Comparison of ENCODE assay signal across 8 mouse cellular contexts in genomic region chr7:28393272-28393951, GRCm38 (mm10). TPM values are rescaled to one million over a fixed set of nuclear protein-coding genes. Genes with fewer than 3 reads are reported as not detected.
A peak's percentile ranks its signal among the peaks of the same experiment; 100 is the strongest.
DNase-seq lines count a peak whose midpoint lies in the region; ATAC-seq and TF ChIP-seq lines count a peak whose summit lies in the region.

No protein-coding gene starts in this region.

- H3K4me2 ChIP-seq in hindbrain, embryonic 13.5 days, result peak overlapping the region; percentile 90
- H3K4me2 ChIP-seq in midbrain, embryonic 14.5 days (ENCODE audit: low read length), result peak overlapping the region; percentile 87

- intact Hi-C loops in left cerebral cortex, adult 2 months (cut with DNase I), result loop anchor here (2.0 to 5.0 kb wide), 3 partner anchors 43 to 209 kb away; partner anchors contain the start of genes Gmfg and Rps16
- intact Hi-C loops in left cerebral cortex, postnatal 25 days (cut with DNase I), result no loop called here
- intact Hi-C loops in gastrocnemius, postnatal 36 days (cut with DNase I), result no loop called here

- peak overlapping the region; percentile 85 for H3K4me3 ChIP-seq in left cerebral cortex, adult 2 months
- peak overlapping the region; percentile 85 for H3K4me3 ChIP-seq in brown adipose tissue, adult 24 weeks (ENCODE audit: insufficient read depth, low read depth, low read length)
- peak overlapping the region; percentile 93 for H3K4me3 ChIP-seq in hindbrain, embryonic 13.5 days
- H3K4me3 ChIP-seq in midbrain, embryonic 14.5 days (replicated peaks; ENCODE audit: low read depth, low read length), result peak overlapping the region; percentile 67

- no peaks in the 10 kb centered on the region for H3K9me3 ChIP-seq in hindbrain, embryonic 13.5 days
- no peaks in the 10 kb centered on the region for H3K9me3 ChIP-seq in midbrain, embryonic 14.5 days (ENCODE audit: control insufficient read depth, low read length)

- H3K4me1 ChIP-seq in brown adipose tissue, adult 24 weeks (ENCODE audit: control insufficient read depth, insufficient read depth, insufficient read length, low read length), result peaks cover 5% of the 10 kb centered on the region; the same call in 1 of the 2 replicates
- H3K4me1 ChIP-seq in hindbrain, embryonic 13.5 days (replicated peaks), result peaks cover 28% of the 10 kb centered on the region
- peaks cover 11% of the 10 kb centered on the region for H3K4me1 ChIP-seq in midbrain, embryonic 14.5 days (ENCODE audit: control insufficient read depth, insufficient read depth, low read length)

- no peak for ATAC-seq in hindbrain, embryonic 13.5 days (ENCODE audit: low FRiP score)
- ATAC-seq in midbrain, embryonic 14.5 days (ENCODE audit: low FRiP score, low TSS enrichment), result no peak

- H3K27me3 ChIP-seq in hindbrain, embryonic 13.5 days, result no peaks in the 10 kb centered on the region
- no peaks in the 10 kb centered on the region for H3K27me3 ChIP-seq in midbrain, embryonic 14.5 days (ENCODE audit: control insufficient read depth, insufficient read depth, low read length)

- peak overlapping the region; percentile 84 for H3K27ac ChIP-seq in left cerebral cortex, adult 2 months
- peak overlapping the region; percentile 66 for H3K27ac ChIP-seq in brown adipose tissue, adult 24 weeks (replicated peaks; ENCODE audit: low read depth, low read length)
- H3K27ac ChIP-seq in hindbrain, embryonic 13.5 days, result peak overlapping the region; percentile 86
- H3K27ac ChIP-seq in midbrain, embryonic 14.5 days (replicated peaks; ENCODE audit: low read depth, low read length), result peak overlapping the region; percentile 75

- peaks cover 57% of the 10 kb centered on the region for H3K36me3 ChIP-seq in hindbrain, embryonic 13.5 days
- peaks cover 63% of the 10 kb centered on the region for H3K36me3 ChIP-seq in midbrain, embryonic 14.5 days (ENCODE audit: control insufficient read depth, insufficient read depth, low read length)

- WGBS in hindbrain, embryonic 13.5 days, result 9% methylated on average over 22 of the region's 22 CpGs
- WGBS in midbrain, embryonic 14.5 days, result 6% methylated on average over 22 of the region's 22 CpGs

- no peak for DNase-seq in left cerebral cortex, adult 2 months (ENCODE audit: extremely low spot score in 1 of 2, low spot score in 2 of 2)
- DNase-seq in left cerebral cortex, postnatal 25 days (ENCODE audit: low spot score in 2 of 2), result no peak
- no peak for DNase-seq in midbrain, embryonic 14.5 days
- DNase-seq in gastrocnemius, postnatal 36 days, result no peak
- DNase-seq in kidney, postnatal 4 days, result no peak
- DNase-seq in left cerebral cortex, adult 8-10 months (ENCODE audit: low spot score in 2 of 2), result no peak

- H3K9ac ChIP-seq in hindbrain, embryonic 13.5 days, result peak overlapping the region; percentile 90
- H3K9ac ChIP-seq in midbrain, embryonic 14.5 days (replicated peaks; ENCODE audit: low read length), result peak overlapping the region; percentile 63

- TF ChIP-seq CTCF in left cerebral cortex, adult 2 months (IDR thresholded peaks at IDR 0.05), result no peak

RNA-seq across cellular contexts. Expression of gene Paf1, which starts 0.7 kb away (rescaled TPM):
- total RNA-seq in left cerebral cortex, adult 2 months (2021), result 10 to 100 TPM; 65.7 to 66.8 TPM
- total RNA-seq in left cerebral cortex, postnatal 25 days (2021), result 10 to 100 TPM; 62.4 to 64.0 TPM
- polyA plus RNA-seq in brown adipose tissue, adult 24 weeks (2012; ENCODE audit: insufficient read depth, insufficient read length, missing spikeins), result 50.4 and 62.6 TPM in 2 replicates
- polyA plus RNA-seq in hindbrain, embryonic 13.5 days (2015; fragmentation: Nextera tagmentation; extraction: Ambion mirVana), result 93.0 and 100 TPM in 2 replicates
- polyA plus RNA-seq in midbrain, embryonic 14.5 days (2014; fragmentation: Nextera tagmentation; extraction: Ambion mirVana), result 78.0 and 81.9 TPM in 2 replicates
- total RNA-seq in gastrocnemius, postnatal 36 days (2021), result 10 to 100 TPM; 27.0 to 27.6 TPM
- 10 to 100 TPM; 51.1 to 77.7 (median 63.9) TPM for total RNA-seq in left cerebral cortex, adult 8-10 months (2022)

RNA-seq across cellular contexts. Expression of gene Med29, which starts 0.9 kb away (rescaled TPM):
- total RNA-seq in left cerebral cortex, adult 2 months (2021), result 10 to 100 TPM; 18.1 to 18.8 TPM
- 10 to 100 TPM; 19.0 to 22.2 TPM for total RNA-seq in left cerebral cortex, postnatal 25 days (2021)
- 18.4 and 20.2 TPM in 2 replicates for polyA plus RNA-seq in brown adipose tissue, adult 24 weeks (2012; ENCODE audit: insufficient read depth, insufficient read length, missing spikeins)
- polyA plus RNA-seq in hindbrain, embryonic 13.5 days (2015; fragmentation: Nextera tagmentation; extraction: Ambion mirVana), result 43.7 and 44.8 TPM in 2 replicates
- 38.3 and 47.9 TPM in 2 replicates for polyA plus RNA-seq in midbrain, embryonic 14.5 days (2014; fragmentation: Nextera tagmentation; extraction: Ambion mirVana)
- 10 to 100 TPM; 19.1 to 22.1 TPM for total RNA-seq in gastrocnemius, postnatal 36 days (2021)
- total RNA-seq in left cerebral cortex, adult 8-10 months (2022), result 10 to 100 TPM; 13.2 to 17.4 (median 16.3) TPM

RNA-seq across cellular contexts. Expression of gene Zfp36, which starts 13.4 kb away (rescaled TPM):
- total RNA-seq in left cerebral cortex, adult 2 months (2021), result 1 to 10 TPM; 2.3 to 2.8 TPM
- total RNA-seq in left cerebral cortex, postnatal 25 days (2021), result 1 to 10 TPM; 2.2 to 2.9 TPM
- polyA plus RNA-seq in brown adipose tissue, adult 24 weeks (2012; ENCODE audit: insufficient read depth, insufficient read length, missing spikeins), result 25.1 and 70.2 TPM in 2 replicates
- 4.6 and 4.9 TPM in 2 replicates for polyA plus RNA-seq in hindbrain, embryonic 13.5 days (2015; fragmentation: Nextera tagmentation; extraction: Ambion mirVana)
- 1.8 and 3.4 TPM in 2 replicates for polyA plus RNA-seq in midbrain, embryonic 14.5 days (2014; fragmentation: Nextera tagmentation; extraction: Ambion mirVana)
- total RNA-seq in gastrocnemius, postnatal 36 days (2021), result 10 to 100 TPM in 1 of 2 experiments, 1 to 10 TPM in 1; 6.1 to 20.5 TPM
- total RNA-seq in left cerebral cortex, adult 8-10 months (2022), result 1 to 10 TPM; 2.1 to 6.1 (median 3.6) TPM

RNA-seq across cellular contexts. Expression of gene Plekhg2, which starts 21.0 kb away (rescaled TPM):
- 1 to 10 TPM; 7.1 to 7.7 TPM for total RNA-seq in left cerebral cortex, adult 2 months (2021)
- total RNA-seq in left cerebral cortex, postnatal 25 days (2021), result 1 to 10 TPM; 5.0 to 6.7 TPM
- polyA plus RNA-seq in brown adipose tissue, adult 24 weeks (2012; ENCODE audit: insufficient read depth, insufficient read length, missing spikeins), result 3.1 and 3.5 TPM in 2 replicates
- polyA plus RNA-seq in hindbrain, embryonic 13.5 days (2015; fragmentation: Nextera tagmentation; extraction: Ambion mirVana), result 32.0 and 34.6 TPM in 2 replicates
- polyA plus RNA-seq in midbrain, embryonic 14.5 days (2014; fragmentation: Nextera tagmentation; extraction: Ambion mirVana), result 17.7 and 22.9 TPM in 2 replicates
- total RNA-seq in gastrocnemius, postnatal 36 days (2021), result 1 to 10 TPM; 4.7 to 7.8 TPM
- total RNA-seq in left cerebral cortex, adult 8-10 months (2022), result 1 to 10 TPM; 6.2 to 8.4 (median 8.0) TPM

RNA-seq across cellular contexts. Expression of gene Rps16, which starts 43.0 kb away (rescaled TPM):
- 100 to 1,000 TPM; 440 to 450 TPM for total RNA-seq in left cerebral cortex, adult 2 months (2021)
- total RNA-seq in left cerebral cortex, postnatal 25 days (2021), result 100 to 1,000 TPM; 438 to 443 TPM
- 404 and 482 TPM in 2 replicates for polyA plus RNA-seq in brown adipose tissue, adult 24 weeks (2012; ENCODE audit: insufficient read depth, insufficient read length, missing spikeins)
- 537 and 543 TPM in 2 replicates for polyA plus RNA-seq in hindbrain, embryonic 13.5 days (2015; fragmentation: Nextera tagmentation; extraction: Ambion mirVana)
- 580 and 617 TPM in 2 replicates for polyA plus RNA-seq in midbrain, embryonic 14.5 days (2014; fragmentation: Nextera tagmentation; extraction: Ambion mirVana)
- 100 to 1,000 TPM; 298 to 415 TPM for total RNA-seq in gastrocnemius, postnatal 36 days (2021)
- 100 to 1,000 TPM; 521 to 591 (median 572) TPM for total RNA-seq in left cerebral cortex, adult 8-10 months (2022)
